Mouse (Mus musculus): ENCODE results near the gene Ssbp4. TPM values are rescaled to one million over a fixed set of nuclear protein-coding genes. Genes with fewer than 3 reads are reported as not detected.

Ssbp4 gene
- polyA plus RNA-seq, 1 experiment from 2014 or later = 173 TPM

DNA sequence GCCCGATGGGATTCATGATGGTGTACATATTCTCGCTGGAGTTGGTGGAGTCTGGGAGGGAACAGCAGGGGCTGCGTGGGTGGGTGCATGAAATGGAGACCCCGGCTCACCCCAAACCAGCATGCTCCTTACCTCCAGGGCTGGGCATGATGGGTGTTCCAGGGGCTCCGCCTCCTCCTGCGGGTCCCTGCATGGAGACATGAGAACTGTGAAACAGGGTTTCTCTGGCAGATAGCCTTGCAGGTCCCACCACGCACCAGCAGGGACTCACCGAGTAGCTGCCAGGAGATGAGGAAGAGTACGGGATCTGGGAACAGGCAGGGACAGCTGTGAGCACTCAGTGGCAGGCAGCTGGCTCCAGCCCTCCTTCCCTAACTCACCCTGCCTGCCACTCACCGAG, 9.9 kb downstream of the Ssbp4 start:
- Histone ChIP-seq H3K9ac (ENCODE audit: low read depth, low read length) (peak overlapping the region; percentile 69), H3K4me3 (ENCODE audit: low read depth, low read length) (peak overlapping the region; percentile 39), H3K9me3 (replicated peaks; ENCODE audit: control insufficient read depth, low read length, poor library complexity, severe bottlenecking) (no peaks in the 10 kb centered on the region), H3K27me3 (ENCODE audit: control insufficient read depth, insufficient read depth, low read depth, low read length) (no peaks in the 10 kb centered on the region; the same call in 1 of the 2 replicates), H3K4me2 (ENCODE audit: low read length) (peak overlapping the region; percentile 66), H3K36me3 (ENCODE audit: control insufficient read depth, insufficient read depth, low read length) (peaks cover 6% of the 10 kb centered on the region; the same call in 1 of the 2 replicates), H3K27ac (ENCODE audit: low read length) (no peak overlapping the region; the same call in 1 of the 2 replicates), H3K4me1 (ENCODE audit: control insufficient read depth, insufficient read depth, low read length) (peaks cover 44% of the 10 kb centered on the region)
- no peak for ATAC-seq
- 14% methylated on average over 10 of the region's 10 CpGs for WGBS

DNA sequence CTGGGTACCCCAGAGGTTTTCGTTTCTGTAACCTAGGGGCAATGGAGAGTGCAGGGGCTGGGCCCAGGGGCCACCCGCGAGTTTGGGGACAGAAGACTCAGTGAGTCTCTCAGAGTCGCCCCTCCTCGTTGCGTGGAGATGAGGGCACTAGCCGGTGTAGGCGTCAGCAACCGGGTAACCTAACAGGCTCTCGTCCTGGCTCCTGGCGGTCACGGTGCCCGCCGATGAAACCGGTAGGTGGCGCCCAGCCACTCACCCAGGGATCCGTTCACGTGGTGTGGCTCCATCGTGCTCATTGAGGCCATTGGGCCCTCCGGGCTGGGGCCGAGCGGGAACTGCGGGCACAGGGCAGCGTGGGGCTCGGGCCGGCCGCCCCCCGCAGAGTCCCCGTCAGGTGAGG, 10.4 kb downstream of the Ssbp4 start:
- peak; percentile 15; the same call in 1 of the 2 replicates for ATAC-seq
- Histone ChIP-seq H3K36me3 (ENCODE audit: control insufficient read depth, insufficient read depth, low read length) (peaks cover 6% of the 10 kb centered on the region; the same call in 1 of the 2 replicates), H3K9ac (ENCODE audit: low read depth, low read length) (peak overlapping the region; percentile 69), H3K4me1 (ENCODE audit: control insufficient read depth, insufficient read depth, low read length) (peaks cover 46% of the 10 kb centered on the region), H3K4me2 (ENCODE audit: low read length) (peak overlapping the region; percentile 66), H3K27me3 (ENCODE audit: control insufficient read depth, insufficient read depth, low read depth, low read length) (no peaks in the 10 kb centered on the region; the same call in 1 of the 2 replicates), H3K9me3 (replicated peaks; ENCODE audit: control insufficient read depth, low read length, poor library complexity, severe bottlenecking) (no peaks in the 10 kb centered on the region), H3K27ac (ENCODE audit: low read length) (peak overlapping the region; percentile 25; the same call in 1 of the 2 replicates), H3K4me3 (ENCODE audit: low read depth, low read length) (peak overlapping the region; percentile 39)
- WGBS = 2% methylated on average over 29 of the region's 29 CpGs

DNA sequence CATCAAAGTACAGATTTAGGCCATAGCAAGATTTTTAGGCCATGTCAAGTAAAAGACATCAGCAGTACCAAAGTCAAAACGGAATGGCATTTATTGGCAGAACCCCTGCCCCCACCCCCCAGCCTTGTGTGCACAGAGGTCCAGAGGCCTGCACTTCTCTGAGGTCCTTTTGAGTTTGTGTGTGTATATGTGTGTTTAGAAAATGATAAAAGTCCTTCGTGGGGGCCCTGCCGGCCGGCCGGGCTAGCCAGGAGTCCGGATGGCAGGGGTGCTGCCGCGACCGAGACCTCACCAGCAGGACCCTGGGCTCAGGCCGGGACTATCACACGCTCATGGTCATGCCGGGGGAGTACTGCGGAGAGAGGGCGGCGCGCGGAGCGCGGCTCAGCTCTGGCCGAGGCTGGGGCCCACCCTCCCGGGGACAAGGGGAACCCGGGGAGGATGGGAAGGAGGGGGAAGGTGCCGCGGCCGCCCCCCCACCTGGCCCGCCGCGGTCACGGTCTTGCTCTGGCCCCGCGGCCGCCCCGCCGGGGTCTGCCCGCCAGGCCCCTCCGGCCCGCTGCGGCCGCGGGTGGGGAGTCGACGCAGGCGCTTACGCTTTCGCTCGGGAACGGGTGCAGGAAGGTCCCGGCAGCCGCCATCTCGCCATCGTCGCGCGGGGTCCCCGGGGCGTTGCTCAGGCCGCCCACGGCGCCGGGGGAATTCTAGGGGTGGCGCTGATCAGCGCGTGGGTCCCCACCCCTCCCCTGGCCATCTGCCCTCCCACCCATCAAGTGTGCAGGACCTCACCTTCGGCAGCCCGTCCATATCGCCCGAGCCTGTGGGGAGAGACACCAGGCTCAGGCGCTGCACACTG, 11.0 kb downstream of the Ssbp4 start:
- Histone ChIP-seq H3K4me1 (ENCODE audit: control insufficient read depth, insufficient read depth, low read length) (peaks cover 46% of the 10 kb centered on the region), H3K9me3 (replicated peaks; ENCODE audit: control insufficient read depth, low read length, poor library complexity, severe bottlenecking) (no peaks in the 10 kb centered on the region), H3K36me3 (ENCODE audit: control insufficient read depth, insufficient read depth, low read length) (peaks cover 6% of the 10 kb centered on the region; the same call in 1 of the 2 replicates), H3K27ac (ENCODE audit: low read length) (peak overlapping the region; percentile 25; the same call in 1 of the 2 replicates), H3K4me2 (ENCODE audit: low read length) (peak overlapping the region; percentile 66), H3K4me3 (ENCODE audit: low read depth, low read length) (peak overlapping the region; percentile 39), H3K9ac (ENCODE audit: low read depth, low read length) (peak overlapping the region; percentile 69), H3K27me3 (ENCODE audit: control insufficient read depth, insufficient read depth, low read depth, low read length) (no peaks in the 10 kb centered on the region; the same call in 1 of the 2 replicates)
- 6% methylated on average over 62 of the region's 68 CpGs for WGBS
- ATAC-seq = no peak

DNA sequence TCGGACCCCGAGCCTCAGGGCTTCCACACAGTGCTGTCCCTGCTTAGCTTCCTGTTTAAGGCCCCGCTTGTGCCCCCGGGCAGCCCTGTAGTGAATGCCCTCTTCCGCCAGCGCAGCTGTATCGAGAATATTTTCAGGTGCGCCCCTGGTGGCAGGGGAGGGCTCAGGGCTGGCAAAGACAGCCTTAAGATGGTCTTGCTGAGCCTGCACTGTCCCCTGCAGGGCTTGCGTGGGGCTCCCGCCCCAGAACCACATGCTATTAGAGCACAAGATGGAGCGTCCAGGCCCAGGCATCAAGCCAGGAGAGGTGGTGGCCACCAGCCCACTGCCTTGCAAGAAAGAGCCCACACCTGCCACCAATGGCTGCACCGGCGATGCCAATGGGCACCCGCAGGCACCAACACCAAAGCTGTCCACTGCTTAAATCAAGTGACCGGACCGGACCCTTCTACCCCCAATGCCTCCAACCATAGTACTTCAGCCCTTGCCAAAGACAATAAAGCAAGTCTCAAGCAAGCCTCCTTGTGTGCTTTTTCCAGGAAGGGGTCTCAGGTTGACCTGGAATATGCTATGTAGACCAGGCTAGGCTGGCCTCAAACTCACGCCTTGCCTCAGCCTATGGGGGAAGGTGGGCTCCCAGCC, 11.8 kb downstream of the Ssbp4 start:
- no peak for ATAC-seq
- H3K36me3 ChIP-seq (ENCODE audit: control insufficient read depth, insufficient read depth, low read length) = peaks cover 7% of the 10 kb centered on the region; the same call in 1 of the 2 replicates
- H3K9ac ChIP-seq (ENCODE audit: low read depth, low read length) = peak overlapping the region; percentile 69; the same call in 1 of the 2 replicates
- no peaks in the 10 kb centered on the region for H3K9me3 ChIP-seq (replicated peaks; ENCODE audit: control insufficient read depth, low read length, poor library complexity, severe bottlenecking)
- H3K27ac ChIP-seq (ENCODE audit: low read length) = no peak overlapping the region
- peaks cover 45% of the 10 kb centered on the region for H3K4me1 ChIP-seq (ENCODE audit: control insufficient read depth, insufficient read depth, low read length)
- WGBS = 88% methylated on average over 17 of the region's 17 CpGs
- no peak overlapping the region for H3K4me3 ChIP-seq (ENCODE audit: low read depth, low read length)
- H3K27me3 ChIP-seq (ENCODE audit: control insufficient read depth, insufficient read depth, low read depth, low read length) = no peaks in the 10 kb centered on the region; the same call in 1 of the 2 replicates
- H3K4me2 ChIP-seq (ENCODE audit: low read length) = no peak overlapping the region

DNA sequence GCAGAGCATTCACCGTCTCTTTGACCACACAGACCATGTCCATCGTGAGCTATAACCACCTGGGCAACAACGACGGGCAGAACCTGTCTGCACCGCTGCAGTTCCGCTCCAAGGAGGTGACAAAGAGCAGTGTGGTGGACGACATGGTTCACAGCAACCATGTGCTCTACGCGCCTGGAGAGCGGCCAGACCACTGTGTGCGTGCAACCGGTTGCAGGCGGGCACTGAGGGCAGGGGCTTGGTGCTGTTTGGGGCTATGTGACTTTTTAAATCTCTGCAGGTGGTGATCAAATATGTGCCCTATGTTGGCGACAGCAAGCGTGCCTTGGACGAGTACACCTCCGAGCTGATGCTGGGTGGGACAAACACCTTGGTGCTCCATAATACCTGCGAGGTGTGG, 12.5 kb downstream of the Ssbp4 start:
- Histone ChIP-seq H3K27ac (ENCODE audit: low read length) (no peak overlapping the region), H3K9ac (ENCODE audit: low read depth, low read length) (no peak overlapping the region), H3K4me3 (ENCODE audit: low read depth, low read length) (no peak overlapping the region), H3K27me3 (ENCODE audit: control insufficient read depth, insufficient read depth, low read depth, low read length) (no peaks in the 10 kb centered on the region; the same call in 1 of the 2 replicates), H3K9me3 (replicated peaks; ENCODE audit: control insufficient read depth, low read length, poor library complexity, severe bottlenecking) (no peaks in the 10 kb centered on the region), H3K4me2 (ENCODE audit: low read length) (no peak overlapping the region), H3K4me1 (ENCODE audit: control insufficient read depth, insufficient read depth, low read length) (peaks cover 39% of the 10 kb centered on the region), H3K36me3 (ENCODE audit: control insufficient read depth, insufficient read depth, low read length) (peaks cover 12% of the 10 kb centered on the region; the same call in 1 of the 2 replicates)
- no peak for ATAC-seq
- WGBS = 95% methylated on average over 18 of the region's 18 CpGs

DNA sequence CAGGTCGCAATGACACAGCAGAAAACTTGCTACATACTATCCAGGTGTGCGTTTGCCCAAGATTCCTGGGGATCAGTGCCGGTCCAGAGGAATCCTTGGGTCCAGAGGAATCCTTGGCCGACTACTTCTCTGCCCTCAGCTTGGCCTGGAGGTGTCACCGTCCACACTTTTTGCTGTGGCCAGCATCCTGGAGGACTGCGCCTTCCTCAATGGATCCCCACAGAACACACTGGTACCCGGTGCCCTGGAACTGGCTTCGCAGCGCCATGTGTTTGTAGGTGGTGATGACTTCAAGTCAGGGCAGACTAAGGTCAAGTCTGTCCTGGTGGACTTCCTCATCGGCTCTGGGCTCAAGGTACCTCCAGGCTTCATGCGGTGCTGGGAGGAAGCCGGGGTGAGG, 12.9 kb downstream of the Ssbp4 start:
- Histone ChIP-seq H3K4me2 (ENCODE audit: low read length) (peak overlapping the region; percentile 71), H3K27ac (ENCODE audit: low read length) (no peak overlapping the region), H3K9ac (ENCODE audit: low read depth, low read length) (no peak overlapping the region), H3K9me3 (replicated peaks; ENCODE audit: control insufficient read depth, low read length, poor library complexity, severe bottlenecking) (no peaks in the 10 kb centered on the region), H3K4me3 (ENCODE audit: low read depth, low read length) (0 out of 2 replicates have a peak overlapping the region, but pooled peaks have one; percentile 56), H3K36me3 (ENCODE audit: control insufficient read depth, insufficient read depth, low read length) (peaks cover 12% of the 10 kb centered on the region; the same call in 1 of the 2 replicates), H3K4me1 (ENCODE audit: control insufficient read depth, insufficient read depth, low read length) (peaks cover 35% of the 10 kb centered on the region), H3K27me3 (ENCODE audit: control insufficient read depth, insufficient read depth, low read depth, low read length) (no peaks in the 10 kb centered on the region; the same call in 1 of the 2 replicates)
- WGBS = 92% methylated on average over 12 of the region's 12 CpGs
- no peak for ATAC-seq

DNA sequence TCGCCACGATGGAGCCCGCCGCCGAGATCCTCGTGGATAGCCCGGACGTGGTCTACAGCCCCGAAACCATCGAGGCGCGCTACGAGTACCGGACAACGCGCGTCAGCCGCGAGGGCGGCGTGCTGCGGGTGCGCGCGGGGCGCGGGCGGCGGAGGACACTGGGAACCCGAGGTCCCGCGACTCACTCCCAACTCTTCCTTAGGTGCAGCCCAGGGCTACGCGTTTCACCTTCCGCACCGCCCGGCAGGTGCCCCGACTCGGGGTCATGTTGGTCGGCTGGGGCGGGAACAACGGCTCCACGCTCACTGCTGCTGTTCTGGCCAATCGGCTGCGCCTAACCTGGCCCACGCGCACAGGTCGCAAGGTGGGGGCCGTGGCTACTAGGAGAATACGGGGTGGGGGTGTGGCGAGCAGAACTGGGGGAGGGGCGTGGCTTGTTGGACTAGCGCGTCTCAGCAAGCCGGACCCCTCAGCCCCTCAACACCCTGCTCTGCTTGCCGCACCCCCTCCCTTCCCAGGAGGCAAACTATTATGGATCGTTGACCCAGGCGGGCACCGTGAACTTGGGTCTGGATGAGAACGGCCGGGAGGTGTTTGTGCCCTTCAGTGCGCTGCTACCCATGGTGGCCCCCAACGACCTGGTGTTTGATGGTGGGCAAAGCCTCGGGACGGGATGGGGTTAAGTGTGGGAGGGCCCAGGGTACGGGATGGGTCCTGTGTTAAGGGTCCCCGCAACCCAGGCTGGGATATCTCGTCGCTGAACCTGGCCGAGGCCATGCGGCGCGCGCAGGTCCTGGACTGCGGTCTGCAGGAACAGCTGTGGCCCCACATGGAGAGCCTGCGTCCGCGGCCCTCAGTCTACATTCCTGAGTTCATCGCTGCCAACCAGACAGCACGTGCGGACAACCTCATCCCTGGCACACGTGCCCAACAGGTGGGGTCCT, 13.8 kb downstream of the Ssbp4 start:
- H3K36me3 ChIP-seq (ENCODE audit: control insufficient read depth, insufficient read depth, low read length) = peaks cover 15% of the 10 kb centered on the region; the same call in 1 of the 2 replicates
- peak overlapping the region; percentile 67 for H3K27ac ChIP-seq (ENCODE audit: low read length)
- peak overlapping the region; percentile 71 for H3K4me2 ChIP-seq (ENCODE audit: low read length)
- WGBS = 10% methylated on average over 81 of the region's 82 CpGs
- H3K9me3 ChIP-seq (replicated peaks; ENCODE audit: control insufficient read depth, low read length, poor library complexity, severe bottlenecking) = no peaks in the 10 kb centered on the region
- no peaks in the 10 kb centered on the region; the same call in 1 of the 2 replicates for H3K27me3 ChIP-seq (ENCODE audit: control insufficient read depth, insufficient read depth, low read depth, low read length)
- peak; percentile 41 for ATAC-seq
- H3K4me1 ChIP-seq (ENCODE audit: control insufficient read depth, insufficient read depth, low read length) = peaks cover 28% of the 10 kb centered on the region
- peak overlapping the region; percentile 70 for H3K9ac ChIP-seq (ENCODE audit: low read depth, low read length)
- H3K4me3 ChIP-seq (ENCODE audit: low read depth, low read length) = peak overlapping the region; percentile 56

DNA sequence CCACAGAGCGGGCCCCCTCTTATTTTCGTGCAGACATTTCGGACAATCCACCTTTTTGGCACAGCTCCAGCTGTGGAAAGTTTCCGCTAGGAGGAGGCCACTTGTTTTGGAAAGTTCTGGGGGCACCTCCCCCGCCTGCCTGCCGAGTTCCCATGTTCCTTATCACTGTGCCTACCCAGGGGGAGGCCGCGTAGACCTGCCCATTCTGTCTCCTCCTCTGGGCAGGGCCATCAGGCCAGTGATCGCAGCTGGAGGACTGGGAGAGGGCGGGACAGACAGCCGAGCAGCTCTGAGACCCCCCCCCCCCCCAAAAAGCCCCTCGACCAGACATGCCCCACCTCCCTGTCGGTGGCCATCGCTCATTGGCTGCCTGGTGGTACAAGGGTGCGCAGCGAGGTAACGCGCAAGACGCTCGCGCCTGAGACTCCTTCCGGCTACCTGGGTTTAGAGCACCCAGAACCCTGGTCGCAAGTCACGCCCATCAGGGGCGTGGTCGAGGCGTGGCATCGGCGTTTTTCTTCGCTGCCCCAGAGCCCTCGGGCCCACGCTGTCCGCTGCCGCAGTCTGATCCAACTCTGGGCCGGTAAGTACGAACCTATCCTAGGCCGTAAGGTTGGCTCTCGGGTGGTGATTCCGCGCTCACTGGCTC, 14.6 kb downstream of the Ssbp4 start, which contains the start of gene Isyna1:
Gene Isyna1 (plus strand): TSS at position 413 of the 649 bp plus-strand sequence.
- Histone ChIP-seq H3K4me2 (ENCODE audit: low read length) (peak within 1 kb of the TSS; percentile 71), H3K9ac (ENCODE audit: low read depth, low read length) (peak within 1 kb of the TSS; percentile 70), H3K36me3 (ENCODE audit: control insufficient read depth, insufficient read depth, low read length) (peaks cover 17% of the 10 kb centered on the region; the same call in 1 of the 2 replicates), H3K27me3 (ENCODE audit: control insufficient read depth, insufficient read depth, low read depth, low read length) (no peaks in the 10 kb centered on the region; the same call in 1 of the 2 replicates), H3K9me3 (replicated peaks; ENCODE audit: control insufficient read depth, low read length, poor library complexity, severe bottlenecking) (no peaks in the 10 kb centered on the region), H3K4me3 (ENCODE audit: low read depth, low read length) (peak within 1 kb of the TSS; percentile 56), H3K4me1 (ENCODE audit: control insufficient read depth, insufficient read depth, low read length) (peaks cover 28% of the 10 kb centered on the region), H3K27ac (ENCODE audit: low read length) (peak within 1 kb of the TSS; percentile 67)
- peak; percentile 84 for ATAC-seq
- WGBS = under 1% methylated on average over 38 of the region's 40 CpGs

Data from midbrain, embryonic 16.5 days (tissue).